Mouse (Mus musculus): Measurements from ENCODE around the gene Myh10. TPM values are rescaled to one million over a fixed set of nuclear protein-coding genes. Genes with fewer than 3 reads are reported as not detected.

Myh10 gene
- polyA plus RNA-seq, 1 experiment from 2014 or later, result 179 TPM

GRCm38 (mm10) chr11:68761155-68761554 lies 69.8 kb downstream of the Myh10 start:
- Histone ChIP-seq H3K9ac (no peak overlapping the region), H3K27me3 (ENCODE audit: insufficient read depth, low read length) (no peaks in the 10 kb centered on the region), H3K4me2 (no peak overlapping the region), H3K9me3 (ENCODE audit: low read depth, low read length) (no peaks in the 10 kb centered on the region), H3K27ac (ENCODE audit: low read depth) (no peak overlapping the region), H3K36me3 (ENCODE audit: insufficient read depth) (peaks cover 83% of the 10 kb centered on the region), H3K4me3 (ENCODE audit: low read depth, low read length) (no peak overlapping the region), H3K4me1 (ENCODE audit: insufficient read depth) (no peaks in the 10 kb centered on the region)
- no peak for TF ChIP-seq CTCF (IDR thresholded peaks at IDR 0.05; ENCODE audit: low read depth)
- no peak for DNase-seq
- ATAC-seq (ENCODE audit: insufficient read depth), result no peak
- WGBS, result 78% methylated on average over 4 of the region's 4 CpGs

- DNase-seq, result no peak
- 65% methylated on average over 6 of the region's 6 CpGs for WGBS
- no peak for TF ChIP-seq CTCF (IDR thresholded peaks at IDR 0.05; ENCODE audit: low read depth)
- no peak overlapping the region for H3K4me2 ChIP-seq
- no peak overlapping the region for H3K27ac ChIP-seq (ENCODE audit: low read depth)
- no peak for ATAC-seq (ENCODE audit: insufficient read depth)
- H3K27me3 ChIP-seq (ENCODE audit: insufficient read depth, low read length), result no peaks in the 10 kb centered on the region
- no peak overlapping the region for H3K4me3 ChIP-seq (ENCODE audit: low read depth, low read length)
- H3K4me1 ChIP-seq (ENCODE audit: insufficient read depth), result no peaks in the 10 kb centered on the region
- peaks cover 88% of the 10 kb centered on the region for H3K36me3 ChIP-seq (ENCODE audit: insufficient read depth)
- no peak overlapping the region for H3K9ac ChIP-seq
- H3K9me3 ChIP-seq (ENCODE audit: low read depth, low read length), result no peaks in the 10 kb centered on the region
Measured at GRCm38 (mm10) chr11:68761664-68762063, 70.3 kb downstream of the Myh10 start.

GRCm38 (mm10) chr11:68764622-68765021 lies 73.3 kb downstream of the Myh10 start:
- H3K27me3 ChIP-seq (ENCODE audit: insufficient read depth, low read length), result no peaks in the 10 kb centered on the region
- H3K9me3 ChIP-seq (ENCODE audit: low read depth, low read length), result no peaks in the 10 kb centered on the region
- 78% methylated on average over 3 of the region's 3 CpGs for WGBS
- ATAC-seq (ENCODE audit: insufficient read depth) (no peak), DNase-seq (no peak)
- H3K9ac ChIP-seq, result no peak overlapping the region
- H3K27ac ChIP-seq (ENCODE audit: low read depth), result no peak overlapping the region
- peaks cover 99% of the 10 kb centered on the region for H3K36me3 ChIP-seq (ENCODE audit: insufficient read depth)
- H3K4me2 ChIP-seq, result no peak overlapping the region
- H3K4me3 ChIP-seq (ENCODE audit: low read depth, low read length), result no peak overlapping the region
- TF ChIP-seq CTCF (IDR thresholded peaks at IDR 0.05; ENCODE audit: low read depth), result no peak
- H3K4me1 ChIP-seq (ENCODE audit: insufficient read depth), result no peaks in the 10 kb centered on the region

GRCm38 (mm10) chr11:68767762-68768542 lies 76.6 kb downstream of the Myh10 start:
- Histone ChIP-seq H3K27me3 (ENCODE audit: insufficient read depth, low read length) (no peaks in the 10 kb centered on the region), H3K4me2 (no peak overlapping the region), H3K4me1 (ENCODE audit: insufficient read depth) (no peaks in the 10 kb centered on the region), H3K4me3 (ENCODE audit: low read depth, low read length) (no peak overlapping the region), H3K9me3 (ENCODE audit: low read depth, low read length) (no peaks in the 10 kb centered on the region), H3K36me3 (ENCODE audit: insufficient read depth) (peaks cover 100% of the 10 kb centered on the region), H3K9ac (no peak overlapping the region), H3K27ac (ENCODE audit: low read depth) (no peak overlapping the region)
- no peak for TF ChIP-seq CTCF (IDR thresholded peaks at IDR 0.05; ENCODE audit: low read depth)
- no peak for DNase-seq
- 85% methylated on average over 10 of the region's 10 CpGs for WGBS
- ATAC-seq (ENCODE audit: insufficient read depth), result no peak

- Histone ChIP-seq H3K4me1 (ENCODE audit: insufficient read depth) (no peaks in the 10 kb centered on the region), H3K36me3 (ENCODE audit: insufficient read depth) (peaks cover 99% of the 10 kb centered on the region), H3K27ac (ENCODE audit: low read depth) (no peak overlapping the region), H3K4me2 (no peak overlapping the region), H3K27me3 (ENCODE audit: insufficient read depth, low read length) (no peaks in the 10 kb centered on the region), H3K9ac (no peak overlapping the region), H3K4me3 (ENCODE audit: low read depth, low read length) (no peak overlapping the region), H3K9me3 (ENCODE audit: low read depth, low read length) (no peaks in the 10 kb centered on the region)
- no peak for DNase-seq
- 88% methylated on average over 9 of the region's 9 CpGs for WGBS
- TF ChIP-seq CTCF (IDR thresholded peaks at IDR 0.05; ENCODE audit: low read depth), result no peak
- no peak for ATAC-seq (ENCODE audit: insufficient read depth)
Measured at GRCm38 (mm10) chr11:68769770-68770510, 78.6 kb downstream of the Myh10 start.

GRCm38 (mm10) chr11:68776147-68776655 lies 84.8 kb downstream of the Myh10 start:
- Histone ChIP-seq H3K4me2 (no peak overlapping the region), H3K27me3 (ENCODE audit: insufficient read depth, low read length) (no peaks in the 10 kb centered on the region), H3K36me3 (ENCODE audit: insufficient read depth) (peaks cover 98% of the 10 kb centered on the region), H3K9ac (no peak overlapping the region), H3K9me3 (ENCODE audit: low read depth, low read length) (no peaks in the 10 kb centered on the region), H3K4me3 (ENCODE audit: low read depth, low read length) (no peak overlapping the region), H3K27ac (ENCODE audit: low read depth) (no peak overlapping the region), H3K4me1 (ENCODE audit: insufficient read depth) (no peaks in the 10 kb centered on the region)
- ATAC-seq (ENCODE audit: insufficient read depth), result no peak
- DNase-seq, result no peak
- TF ChIP-seq CTCF (IDR thresholded peaks at IDR 0.05; ENCODE audit: low read depth), result no peak
- WGBS, result 75% methylated on average over 7 of the region's 7 CpGs

- Histone ChIP-seq H3K4me2 (no peak overlapping the region), H3K4me1 (ENCODE audit: insufficient read depth) (no peaks in the 10 kb centered on the region), H3K27ac (ENCODE audit: low read depth) (no peak overlapping the region), H3K36me3 (ENCODE audit: insufficient read depth) (peaks cover 98% of the 10 kb centered on the region), H3K9ac (no peak overlapping the region), H3K4me3 (ENCODE audit: low read depth, low read length) (no peak overlapping the region), H3K9me3 (ENCODE audit: low read depth, low read length) (no peaks in the 10 kb centered on the region), H3K27me3 (ENCODE audit: insufficient read depth, low read length) (no peaks in the 10 kb centered on the region)
- no peak for TF ChIP-seq CTCF (IDR thresholded peaks at IDR 0.05; ENCODE audit: low read depth)
- 82% methylated on average over 11 of the region's 11 CpGs for WGBS
- DNase-seq, result no peak
- no peak for ATAC-seq (ENCODE audit: insufficient read depth)
Measured at GRCm38 (mm10) chr11:68777933-68778332, 86.6 kb downstream of the Myh10 start.

All from lung, embryonic 14.5 days (tissue).